Mouse (Mus musculus): ENCODE data around the gene Tdrkh. TPM values are rescaled to one million over a fixed set of nuclear protein-coding genes. Genes with fewer than 3 reads are reported as not detected.

Gene Tdrkh
- total and polyA plus RNA-seq, 3 experiments, result not detected

GRCm38 (mm10) chr3:94477444-94477843, 64.4 kb downstream of the Tdrkh start:
- no peak for DNase-seq (ENCODE audit: extremely low read depth)
- H3K9ac ChIP-seq (ENCODE audit: insufficient read depth, low read depth), result no peak overlapping the region
- H3K4me1 ChIP-seq (ENCODE audit: control insufficient read depth in 1 of 2, insufficient read depth in 2 of 2), result peaks cover 0 to 14% of the 10 kb centered on the region in 2 experiments; a peak in 2 of 4 replicates
- dilution Hi-C loops (cut with MboI; ENCODE audit: extremely low pct_ligation_motif_present, extremely low pct_unique_long_range_greater_than_20kb, low sequenced_read_pairs), result no loop called here
- H3K36me3 ChIP-seq (replicated peaks in 1 of 2; ENCODE audit: control insufficient read depth in 1 of 2, insufficient read depth in 1 of 2, low read length in 1 of 2), result peaks cover 0 to 2% of the 10 kb centered on the region in 2 experiments
- no peak overlapping the region for H3K4me2 ChIP-seq (ENCODE audit: insufficient read depth, low read depth, poor library complexity, severe bottlenecking)
- no peak overlapping the region for H3K4me3 ChIP-seq (replicated peaks in 1 of 3; ENCODE audit: low read depth in 2 of 3, low read length in 2 of 3, poor library complexity in 1 of 3)
- H3K9me3 ChIP-seq (replicated peaks; ENCODE audit: low read length), result no peaks in the 10 kb centered on the region
- no peaks in the 10 kb centered on the region for H3K79me2 ChIP-seq (replicated peaks; ENCODE audit: control insufficient read depth, extremely low read depth, insufficient read depth, poor library complexity, severe bottlenecking)
- in situ Hi-C loops (cut with MboI; ENCODE audit: low pct_ligation_motif_present, low pct_unique_long_range_greater_than_20kb, low sequenced_read_pairs), result no loop called here
- no peaks in the 10 kb centered on the region for H3K27me3 ChIP-seq (replicated peaks)
- H3K27ac ChIP-seq (ENCODE audit: insufficient read depth, low read depth), result no peak overlapping the region
- TF ChIP-seq NELFE (IDR thresholded peaks at IDR 0.05; ENCODE audit: low read depth, low read length) (no peak), JUN (IDR thresholded peaks at IDR 0.05; ENCODE audit: insufficient read depth, low read depth, low read length) (no peak), TBP (conservative IDR thresholded peaks at IDR 0.05; ENCODE audit: low read depth, low read length) (no peak), CHD2 (IDR thresholded peaks at IDR 0.05; ENCODE audit: low read length) (no peak)

GRCm38 (mm10) chr3:94477981-94478422, 64.9 kb downstream of the Tdrkh start, which contains the start of gene Celf3:
Gene Celf3 (plus strand): TSS chr3:94478295.
- H3K27ac ChIP-seq (ENCODE audit: insufficient read depth, low read depth), result no peak within 1 kb of the TSS
- H3K4me3 ChIP-seq (replicated peaks in 1 of 3; ENCODE audit: low read depth in 2 of 3, low read length in 2 of 3, poor library complexity in 1 of 3), result no peak within 1 kb of the TSS
- H3K4me1 ChIP-seq (ENCODE audit: control insufficient read depth in 1 of 2, insufficient read depth in 2 of 2), result peaks cover 0 to 20% of the 10 kb centered on the region in 2 experiments; a peak in 2 of 4 replicates
- no peak for DNase-seq (ENCODE audit: extremely low read depth)
- H3K9ac ChIP-seq (ENCODE audit: insufficient read depth, low read depth), result no peak within 1 kb of the TSS
- no peaks in the 10 kb centered on the region for H3K27me3 ChIP-seq (replicated peaks)
- dilution Hi-C loops (cut with MboI; ENCODE audit: extremely low pct_ligation_motif_present, extremely low pct_unique_long_range_greater_than_20kb, low sequenced_read_pairs) (no loop called here), in situ Hi-C loops (cut with MboI; ENCODE audit: low pct_ligation_motif_present, low pct_unique_long_range_greater_than_20kb, low sequenced_read_pairs) (no loop called here)
- H3K36me3 ChIP-seq (replicated peaks in 1 of 2; ENCODE audit: control insufficient read depth in 1 of 2, insufficient read depth in 1 of 2, low read length in 1 of 2), result peaks cover 0 to 2% of the 10 kb centered on the region in 2 experiments
- TF ChIP-seq NRF1 (IDR thresholded peaks at IDR 0.05; ENCODE audit: low read depth, low read length), result no peak
- TF ChIP-seq ETS1 (conservative IDR thresholded peaks at IDR 0.05; ENCODE audit: low read depth, low read length), result no peak
- TF ChIP-seq JUN (IDR thresholded peaks at IDR 0.05; ENCODE audit: insufficient read depth, low read depth, low read length), result no peak
- no peak for TF ChIP-seq ZMIZ1 (IDR thresholded peaks at IDR 0.05; ENCODE audit: low read depth, low read length)
- H3K9me3 ChIP-seq (replicated peaks; ENCODE audit: low read length), result no peaks in the 10 kb centered on the region
- H3K79me2 ChIP-seq (replicated peaks; ENCODE audit: control insufficient read depth, extremely low read depth, insufficient read depth, poor library complexity, severe bottlenecking), result no peaks in the 10 kb centered on the region
- no peak within 1 kb of the TSS; the same call in 1 of the 2 replicates for H3K4me2 ChIP-seq (ENCODE audit: insufficient read depth, low read depth, poor library complexity, severe bottlenecking)

GRCm38 (mm10) chr3:94478591-94479169, 65.6 kb downstream of the Tdrkh start:
- Histone ChIP-seq H3K9ac (ENCODE audit: insufficient read depth, low read depth) (no peak overlapping the region), H3K27me3 (replicated peaks) (no peaks in the 10 kb centered on the region), H3K4me3 (replicated peaks in 1 of 3; ENCODE audit: low read depth in 2 of 3, low read length in 2 of 3, poor library complexity in 1 of 3) (no peak overlapping the region), H3K27ac (ENCODE audit: insufficient read depth, low read depth) (no peak overlapping the region), H3K9me3 (replicated peaks; ENCODE audit: low read length) (no peaks in the 10 kb centered on the region), H3K4me1 (ENCODE audit: control insufficient read depth in 1 of 2, insufficient read depth in 2 of 2) (peaks cover 0 to 26% of the 10 kb centered on the region in 2 experiments; a peak in 3 of 4 replicates), H3K79me2 (replicated peaks; ENCODE audit: control insufficient read depth, extremely low read depth, insufficient read depth, poor library complexity, severe bottlenecking) (no peaks in the 10 kb centered on the region), H3K36me3 (replicated peaks in 1 of 2; ENCODE audit: control insufficient read depth in 1 of 2, insufficient read depth in 1 of 2, low read length in 1 of 2) (peaks cover 0 to 2% of the 10 kb centered on the region in 2 experiments), H3K4me2 (ENCODE audit: insufficient read depth, low read depth, poor library complexity, severe bottlenecking) (no peak overlapping the region)
- no peak for DNase-seq (ENCODE audit: extremely low read depth)
- in situ Hi-C loops (cut with MboI; ENCODE audit: low pct_ligation_motif_present, low pct_unique_long_range_greater_than_20kb, low sequenced_read_pairs), result no loop called here
- dilution Hi-C loops (cut with MboI; ENCODE audit: extremely low pct_ligation_motif_present, extremely low pct_unique_long_range_greater_than_20kb, low sequenced_read_pairs), result no loop called here
- no peak for TF ChIP-seq CHD1 (IDR thresholded peaks at IDR 0.05; ENCODE audit: low read depth, low read length)
- no peak for TF ChIP-seq USF1 (IDR thresholded peaks at IDR 0.05; ENCODE audit: low read depth, low read length)
- TF ChIP-seq JUND (conservative IDR thresholded peaks at IDR 0.05; ENCODE audit: low read depth, low read length), result no peak
- no peak for TF ChIP-seq TCF12 (IDR thresholded peaks at IDR 0.05; ENCODE audit: low read depth, low read length)
- no peak for TF ChIP-seq ZKSCAN1 (IDR thresholded peaks at IDR 0.05; ENCODE audit: borderline replicate concordance, low read depth, low read length)
- TF ChIP-seq PAX5 (IDR thresholded peaks at IDR 0.05; ENCODE audit: low read length), result no peak
- TF ChIP-seq JUN (IDR thresholded peaks at IDR 0.05; ENCODE audit: insufficient read depth, low read depth, low read length), result no peak
- no peak for TF ChIP-seq IRF4 (IDR thresholded peaks at IDR 0.05; ENCODE audit: low read depth, low read length)
- TF ChIP-seq E2F4 (IDR thresholded peaks at IDR 0.05; ENCODE audit: insufficient replicate concordance, low read depth, low read length), result no peak
- TF ChIP-seq ELF1 (IDR thresholded peaks at IDR 0.05; ENCODE audit: low read depth, low read length), result no peak
- no peak for TF ChIP-seq ETS1 (conservative IDR thresholded peaks at IDR 0.05; ENCODE audit: low read depth, low read length)
- TF ChIP-seq ZNF384 (IDR thresholded peaks at IDR 0.05; ENCODE audit: low read depth, low read length), result no peak
